Mouse (Mus musculus): ENCODE measurements around the gene Aldh2.

The Aldh2 gene

GRCm38 (mm10) chr5:121595758-121596157, 2.1 kb upstream of the Aldh2 start:
- DNase-seq (ENCODE audit: low read depth) = no peak

DNA sequence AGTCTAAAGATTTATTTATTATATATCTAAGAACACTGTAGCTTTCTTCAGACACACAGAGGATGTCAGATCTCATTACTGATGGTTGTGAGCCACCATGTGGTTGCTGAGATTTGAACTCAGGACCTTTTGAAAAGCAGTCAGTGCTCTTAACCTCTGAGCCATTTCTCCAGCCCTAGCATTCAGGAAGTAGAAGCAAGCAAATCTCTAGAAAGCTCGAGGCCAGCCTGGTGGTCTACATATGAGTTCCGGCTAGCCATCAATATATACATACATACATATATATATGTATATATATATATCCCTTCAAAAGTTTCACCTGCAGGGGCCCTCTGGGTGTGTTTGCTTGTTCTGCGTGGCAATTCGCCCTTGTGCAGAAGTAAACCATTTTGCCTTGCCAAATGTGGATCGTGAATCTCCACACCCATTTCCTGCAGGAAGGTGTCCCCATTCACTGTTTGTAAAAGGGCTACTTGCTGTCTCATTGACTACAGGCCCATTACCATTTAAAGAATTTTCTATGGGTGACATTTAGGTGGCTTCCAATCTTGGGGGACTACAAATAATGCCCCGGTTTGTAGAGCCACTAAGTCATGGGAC, 1.2 kb upstream of the Aldh2 start:
- DNase-seq (ENCODE audit: low read depth) = no peak

DNA sequence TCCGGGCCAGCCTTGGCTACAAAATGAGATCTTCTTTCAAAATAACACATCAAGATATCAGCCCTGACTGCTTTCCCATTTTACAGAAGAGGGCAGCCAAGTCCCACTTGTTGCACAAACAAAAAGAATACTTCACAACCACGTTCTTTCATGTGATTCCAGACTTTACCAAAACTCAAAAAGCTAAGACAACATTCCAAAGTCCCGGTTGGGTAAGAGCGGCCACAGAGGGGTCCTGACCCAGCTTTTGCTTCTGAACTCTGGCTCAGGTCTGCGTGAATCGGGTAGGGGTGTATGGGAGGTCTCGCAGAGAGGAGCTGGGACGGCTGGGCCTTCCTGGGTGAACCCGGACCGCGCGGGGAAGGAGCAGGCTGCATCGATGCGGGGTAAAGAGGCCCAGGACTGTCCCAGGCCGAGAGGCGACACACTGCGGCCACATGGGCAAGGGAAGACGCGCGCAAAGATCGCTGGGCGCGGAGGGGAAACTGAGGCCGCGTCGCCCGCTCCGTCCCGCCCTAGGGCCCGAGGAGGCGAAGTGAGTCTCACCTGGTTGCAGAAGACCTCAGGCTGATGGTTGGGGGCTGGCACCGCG, 712 bp downstream of the Aldh2 start:
- no peak for DNase-seq (ENCODE audit: low read depth)

GRCm38 (mm10) chr5:121592064-121592815, 1.4 kb downstream of the Aldh2 start:
- no peak for DNase-seq (ENCODE audit: low read depth)

DNA sequence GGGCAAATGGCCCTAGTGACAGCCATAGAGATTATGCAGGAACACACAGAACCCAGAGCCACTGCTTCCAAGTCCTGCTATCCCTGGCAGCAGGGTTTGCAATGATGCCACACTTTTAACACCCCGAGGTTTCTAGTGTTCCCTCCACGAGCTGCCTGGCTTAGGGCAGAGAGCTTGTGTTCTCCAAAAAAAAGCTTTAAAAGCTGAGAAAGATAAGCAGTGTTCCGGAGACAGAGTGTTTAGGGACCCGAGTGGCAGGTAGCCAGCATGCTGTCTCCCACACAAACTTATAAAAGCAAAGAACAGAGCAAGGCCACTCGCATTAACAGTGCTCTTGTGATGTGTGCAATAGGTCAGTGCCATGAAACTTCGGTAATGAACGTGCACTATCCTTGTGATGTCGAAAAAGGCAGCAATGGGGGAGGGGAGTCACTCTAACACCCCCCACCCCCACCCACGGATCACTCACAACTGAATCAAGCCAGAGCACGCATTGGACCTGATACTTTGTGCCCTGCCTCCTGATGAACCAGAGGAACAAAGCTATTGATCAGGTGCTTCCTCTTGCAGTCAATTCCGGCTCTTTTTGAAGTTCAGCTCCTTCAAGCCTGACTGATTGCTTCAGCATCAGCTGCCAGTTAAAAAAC, 2.1 kb downstream of the Aldh2 start:
- no peak for DNase-seq (ENCODE audit: low read depth)

- DNase-seq (ENCODE audit: low read depth) = no peak
Measured at GRCm38 (mm10) chr5:121589928-121590327, 3.7 kb downstream of the Aldh2 start.

GRCm38 (mm10) chr5:121586400-121587039, 7.1 kb downstream of the Aldh2 start:
- no peak for DNase-seq (ENCODE audit: low read depth)

DNA sequence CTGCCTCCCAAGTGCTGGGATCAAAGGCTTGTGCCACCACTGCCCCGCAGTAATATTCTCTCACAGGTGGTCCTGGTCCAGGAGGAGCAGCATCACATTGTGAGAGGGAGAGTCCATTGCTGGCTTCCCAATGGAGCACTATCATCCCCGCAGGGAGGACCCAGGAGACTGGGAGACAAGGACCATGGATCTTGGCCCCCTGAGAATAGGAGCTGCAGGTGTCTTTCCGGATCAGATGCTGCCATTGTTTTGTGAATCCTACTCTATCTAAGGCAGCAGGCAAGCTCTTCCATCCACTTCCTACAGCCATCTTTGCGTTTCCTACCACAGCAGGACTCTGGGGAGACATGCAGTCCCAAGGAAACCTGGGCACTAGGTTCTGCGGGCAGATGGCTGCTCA, 7.9 kb downstream of the Aldh2 start:
- DNase-seq (ENCODE audit: low read depth) = no peak

DNA sequence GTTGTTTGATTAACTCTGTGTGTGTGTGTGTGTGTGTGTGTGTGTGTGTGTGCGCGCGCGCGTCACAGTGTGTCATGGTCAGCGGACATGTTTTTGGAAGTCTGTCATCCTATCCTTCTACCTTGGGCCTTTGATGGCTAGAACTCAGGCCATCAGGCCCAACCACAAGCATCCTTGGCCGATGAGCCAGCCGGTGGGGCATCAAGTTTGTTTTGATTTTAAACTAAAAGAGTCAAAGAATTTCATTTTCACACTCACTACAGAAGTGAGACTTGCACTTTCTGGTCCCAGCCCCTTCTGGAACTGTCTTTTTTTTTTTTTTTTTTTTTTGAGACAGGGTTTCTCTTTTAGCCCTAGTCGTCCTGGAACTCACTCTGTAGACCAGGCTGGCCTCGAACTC, 8.6 kb downstream of the Aldh2 start:
- DNase-seq (ENCODE audit: low read depth) = no peak

- DNase-seq (ENCODE audit: low read depth) = peak; percentile 97
Measured at GRCm38 (mm10) chr5:121583765-121584501, 9.7 kb downstream of the Aldh2 start.

GRCm38 (mm10) chr5:121581945-121582344, 11.7 kb downstream of the Aldh2 start:
- DNase-seq (ENCODE audit: low read depth) = no peak

- no peak for DNase-seq (ENCODE audit: low read depth)
Measured at GRCm38 (mm10) chr5:121576927-121577488, 16.6 kb downstream of the Aldh2 start.

- DNase-seq (ENCODE audit: low read depth) = no peak
Measured at GRCm38 (mm10) chr5:121575867-121576266, 17.8 kb downstream of the Aldh2 start.

DNA sequence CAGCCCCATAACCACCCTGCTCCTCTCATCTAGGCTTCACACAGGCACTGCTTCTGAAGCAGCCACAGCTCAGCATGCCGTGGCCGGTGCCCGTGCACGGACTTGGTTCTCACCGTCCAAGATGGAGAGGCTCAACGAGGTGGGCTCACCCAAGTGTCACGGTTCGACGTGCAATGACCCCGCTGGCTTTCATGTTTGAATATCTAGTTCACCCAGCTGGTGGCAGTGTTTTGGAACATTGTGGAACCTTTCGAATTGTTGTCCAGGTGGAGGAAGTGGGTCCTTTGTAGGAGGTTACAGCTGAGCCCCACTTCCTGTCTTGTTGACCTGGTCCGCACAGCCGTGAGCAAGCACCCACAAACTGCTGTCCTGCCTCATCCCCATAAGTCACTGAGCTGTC, 19.5 kb downstream of the Aldh2 start:
- no peak for DNase-seq (ENCODE audit: low read depth)

GRCm38 (mm10) chr5:121570787-121571186, 22.8 kb downstream of the Aldh2 start:
- no peak for DNase-seq (ENCODE audit: low read depth)

DNA sequence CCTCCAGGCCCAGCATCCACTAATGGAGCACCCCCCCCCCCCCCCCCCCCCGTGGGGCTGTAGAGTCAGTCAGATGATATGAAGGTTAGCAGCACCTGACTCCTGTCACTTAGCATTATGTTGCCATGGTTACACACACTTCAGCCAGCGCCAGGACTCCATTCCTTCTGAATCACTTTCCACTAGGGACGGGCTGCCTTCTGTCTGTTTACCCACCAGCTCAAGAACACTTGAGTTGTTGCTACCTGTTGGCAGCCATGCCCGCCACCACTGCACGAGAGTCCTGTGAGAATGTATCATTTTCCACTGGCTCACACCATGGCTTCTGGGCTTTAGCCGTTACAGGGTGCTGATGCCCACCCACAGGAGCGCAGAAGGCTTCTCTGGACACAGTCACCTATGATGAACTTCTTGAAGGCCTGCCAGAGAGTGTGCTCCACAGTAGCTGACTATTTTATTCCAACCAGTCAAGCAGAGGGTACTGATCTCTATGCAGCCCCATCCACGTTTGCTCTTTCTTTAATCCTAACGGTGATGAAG, 23.7 kb downstream of the Aldh2 start:
- DNase-seq (ENCODE audit: low read depth) = no peak

GRCm38 (mm10) chr5:121566035-121566681, 27.5 kb downstream of the Aldh2 start:
- no peak for DNase-seq (ENCODE audit: low read depth)

DNA sequence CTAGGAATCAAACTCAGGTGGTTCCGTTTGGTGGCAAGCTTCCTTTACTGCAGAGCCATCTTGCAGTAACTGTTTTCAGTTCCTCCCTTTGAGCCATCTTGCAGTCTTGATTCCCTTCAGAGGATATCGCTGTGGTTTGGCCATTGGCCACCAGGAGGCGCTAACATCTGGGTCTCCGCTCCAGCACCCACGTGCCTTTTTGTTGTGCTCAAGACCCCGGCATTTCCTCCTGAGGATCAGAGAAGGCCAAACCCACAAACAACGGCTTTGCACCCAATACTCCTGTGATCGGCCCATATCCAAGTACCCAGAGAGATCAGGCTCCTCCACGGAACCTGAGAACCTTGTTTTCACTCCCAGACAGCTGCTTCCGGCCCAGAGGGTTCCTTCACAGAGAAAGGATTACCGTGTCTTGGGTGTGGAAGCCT, 29.1 kb downstream of the Aldh2 start:
- DNase-seq (ENCODE audit: low read depth) = peak; percentile 73

- no peak for DNase-seq (ENCODE audit: low read depth)
Measured at GRCm38 (mm10) chr5:121562436-121562835, 31.2 kb downstream of the Aldh2 start.

DNA sequence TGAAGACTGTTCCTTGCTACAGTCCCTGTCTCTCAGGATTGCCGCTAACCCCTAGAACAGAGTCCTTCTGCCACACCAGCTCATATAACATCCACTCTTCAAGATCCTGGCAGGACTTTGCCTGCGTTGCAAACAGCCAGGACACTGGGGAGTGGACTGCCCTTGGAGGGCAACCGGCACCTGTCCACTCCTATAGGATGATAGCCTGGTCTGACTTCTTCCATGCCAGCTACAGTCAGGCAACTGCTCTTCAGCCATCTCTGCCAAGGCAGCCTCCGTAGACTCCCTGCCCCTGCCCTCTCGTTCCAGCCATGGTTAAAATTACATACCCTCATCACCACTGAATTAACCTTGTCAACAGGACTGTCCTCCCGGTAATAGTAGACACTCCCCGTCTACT, 44.4 kb downstream of the Aldh2 start:
- DNase-seq (ENCODE audit: low read depth) = no peak

- no peak for DNase-seq (ENCODE audit: low read depth)
Measured at GRCm38 (mm10) chr5:121547084-121547483, 46.5 kb downstream of the Aldh2 start.

Data from fibroblast of lung, adult 2 months (primary cell).